Mouse (Mus musculus) brown adipose tissue, adult 24 weeks (tissue): ENCODE data around the gene Bpifa3. TPM values are rescaled to one million over a fixed set of nuclear protein-coding genes. Genes with fewer than 3 reads are reported as not detected.

Experiments
- polyA plus RNA-seq: library from polyadenylated mRNA; stranded (reverse); fragments of >200 nt; gene quantifications from 2 replicates; pipeline ENCODE4 v1.2.4, GENCODE M21; 2012; ENCODE audit not compliant: missing spikeins, insufficient read depth, insufficient read length

Gene Bpifa3
- polyA plus RNA-seq, 1 experiment = not detected

Other genes starting within 250 kb of the Bpifa3 start
- gene Bpifb6, start 229.9 kb upstream of the Bpifa3 start, polyA plus RNA-seq = not detected in 2 replicates
- gene Bpifb3, start 212.1 kb upstream of the Bpifa3 start, polyA plus RNA-seq = not detected in 2 replicates
- not detected in 2 replicates for gene Bpifb4, start 192.1 kb upstream of the Bpifa3 start, polyA plus RNA-seq
- gene Bpifa6, start 155.4 kb upstream of the Bpifa3 start, polyA plus RNA-seq = not detected in 2 replicates
- gene Bpifa2, start 122.1 kb upstream of the Bpifa3 start, polyA plus RNA-seq = not detected in 2 replicates
- gene Bpifa1, start 12.5 kb downstream of the Bpifa3 start, polyA plus RNA-seq = not detected in 2 replicates
- not detected in 2 replicates for gene Bpifa5, start 32.3 kb downstream of the Bpifa3 start, polyA plus RNA-seq
- not detected in 2 replicates for gene Bpifb1, start 60.5 kb downstream of the Bpifa3 start, polyA plus RNA-seq
- not detected in 2 replicates for gene Bpifb5, start 93.4 kb downstream of the Bpifa3 start, polyA plus RNA-seq
- not detected in 2 replicates for gene Bpifb9a, start 127.5 kb downstream of the Bpifa3 start, polyA plus RNA-seq
- not detected in 2 replicates for gene Bpifb9b, start 176.9 kb downstream of the Bpifa3 start, polyA plus RNA-seq
- 7.1 and 12.7 TPM in 2 replicates for gene Cdk5rap1, start 242.7 kb downstream of the Bpifa3 start, polyA plus RNA-seq